Comparison of ENCODE assay signal across 10 mouse cellular contexts in genomic region chr19:37697335-37697636, GRCm38 (mm10). TPM values are rescaled to one million over a fixed set of nuclear protein-coding genes. Genes with fewer than 3 reads are reported as not detected.
A peak's percentile ranks its signal among the peaks of the same experiment; 100 is the strongest.
DNase-seq lines count a peak whose midpoint lies in the region; ATAC-seq and TF ChIP-seq lines count a peak whose summit lies in the region.
"Had no signal": no experiment of that assay in that cellular context is flagged by ENCODE, and none has a peak within 500 bp of the region (broad histone marks: within the 10 kb centered on the region; RNA-seq: fewer than 3 reads in every experiment).

No protein-coding gene starts in this region.

- under 1% methylated on average over 18 of the region's 18 CpGs for WGBS in kidney, embryonic 14.5 days
- under 1% methylated on average over 18 of the region's 18 CpGs for WGBS in embryonic facial prominence, embryonic 13.5 days
- under 1% methylated on average over 18 of the region's 18 CpGs for WGBS in intestine, embryonic 16.5 days
- WGBS in midbrain, postnatal 0 days = under 1% methylated on average over 15 of the region's 18 CpGs

- H3K9ac ChIP-seq in kidney, embryonic 14.5 days (ENCODE audit: low read depth, low read length) = no peak overlapping the region
- no peak overlapping the region for H3K9ac ChIP-seq in embryonic facial prominence, embryonic 13.5 days
- no peak overlapping the region for H3K9ac ChIP-seq in intestine, embryonic 16.5 days (ENCODE audit: low read depth, low read length)
- H3K9ac ChIP-seq in midbrain, postnatal 0 days (replicated peaks; ENCODE audit: low read length, poor library complexity, severe bottlenecking) = no peak overlapping the region

- H3K27ac ChIP-seq in kidney, embryonic 14.5 days (ENCODE audit: low read depth, low read length) = no peak overlapping the region
- no peak overlapping the region for H3K27ac ChIP-seq in embryonic facial prominence, embryonic 13.5 days
- no peak overlapping the region for H3K27ac ChIP-seq in intestine, embryonic 16.5 days (ENCODE audit: low read length)
- H3K27ac ChIP-seq in midbrain, postnatal 0 days (ENCODE audit: low read depth, low read length) = no peak overlapping the region

- H3K4me3 ChIP-seq in kidney, embryonic 14.5 days (ENCODE audit: low read length) = peak overlapping the region; percentile 39
- peak overlapping the region; percentile 41 for H3K4me3 ChIP-seq in embryonic facial prominence, embryonic 13.5 days
- peak overlapping the region; percentile 38 for H3K4me3 ChIP-seq in intestine, embryonic 16.5 days (ENCODE audit: low read length)
- H3K4me3 ChIP-seq in midbrain, postnatal 0 days (ENCODE audit: low read depth, low read length) = peak overlapping the region; percentile 34

- DNase-seq in kidney, adult 9 months = no peak
- no peak for DNase-seq in midbrain, postnatal 0 days (ENCODE audit: low spot score)
- no peak for DNase-seq in urinary bladder, postnatal 4 days (ENCODE audit: low spot score in 2 of 2)
- no peak for DNase-seq in left cerebral cortex, adult 9 months (ENCODE audit: low spot score in 2 of 2)
- DNase-seq in urinary bladder, postnatal 10 days (ENCODE audit: low spot score) = no peak

- no peaks in the 10 kb centered on the region for H3K36me3 ChIP-seq in kidney, embryonic 14.5 days (ENCODE audit: control insufficient read depth, insufficient read depth, low read length)
- H3K36me3 ChIP-seq in embryonic facial prominence, embryonic 13.5 days = no peaks in the 10 kb centered on the region
- H3K36me3 ChIP-seq in intestine, embryonic 16.5 days (ENCODE audit: control insufficient read depth, insufficient read depth, low read length) = no peaks in the 10 kb centered on the region
- H3K36me3 ChIP-seq in midbrain, postnatal 0 days (ENCODE audit: insufficient read depth, low read length) = no peaks in the 10 kb centered on the region

- peak overlapping the region; percentile 56 for H3K4me2 ChIP-seq in kidney, embryonic 14.5 days (replicated peaks; ENCODE audit: low read depth, low read length)
- H3K4me2 ChIP-seq in embryonic facial prominence, embryonic 13.5 days = peak overlapping the region; percentile 67
- peak overlapping the region; percentile 63 for H3K4me2 ChIP-seq in intestine, embryonic 16.5 days (ENCODE audit: low read depth, low read length)
- H3K4me2 ChIP-seq in midbrain, postnatal 0 days (ENCODE audit: low read depth, low read length, poor library complexity, severe bottlenecking) = peak overlapping the region; percentile 67

- peaks cover 32% of the 10 kb centered on the region for H3K4me1 ChIP-seq in kidney, embryonic 14.5 days (ENCODE audit: control insufficient read depth, insufficient read depth, low read length)
- H3K4me1 ChIP-seq in embryonic facial prominence, embryonic 13.5 days = peaks cover 47% of the 10 kb centered on the region
- H3K4me1 ChIP-seq in intestine, embryonic 16.5 days (ENCODE audit: control insufficient read depth, insufficient read depth, low read length) = peaks cover 18% of the 10 kb centered on the region
- H3K4me1 ChIP-seq in midbrain, postnatal 0 days (ENCODE audit: insufficient read depth, low read length) = peaks cover 11% of the 10 kb centered on the region; the same call in 1 of the 2 replicates

- peaks cover 100% of the 10 kb centered on the region for H3K27me3 ChIP-seq in kidney, embryonic 14.5 days (ENCODE audit: control insufficient read depth, insufficient read depth, low read length)
- H3K27me3 ChIP-seq in embryonic facial prominence, embryonic 13.5 days = peaks cover 98% of the 10 kb centered on the region
- H3K27me3 ChIP-seq in intestine, embryonic 16.5 days (replicated peaks; ENCODE audit: control insufficient read depth, insufficient read depth, low read length) = peaks cover 92% of the 10 kb centered on the region
- peaks cover 94% of the 10 kb centered on the region for H3K27me3 ChIP-seq in midbrain, postnatal 0 days (ENCODE audit: insufficient read depth, low read length)
- H3K27me3 ChIP-seq: CH12.LX had no signal

- H3K9me3 ChIP-seq in kidney, embryonic 14.5 days (ENCODE audit: control insufficient read depth, low read length) = no peaks in the 10 kb centered on the region
- H3K9me3 ChIP-seq in embryonic facial prominence, embryonic 13.5 days = no peaks in the 10 kb centered on the region
- no peaks in the 10 kb centered on the region for H3K9me3 ChIP-seq in intestine, embryonic 16.5 days (ENCODE audit: control insufficient read depth, low read length)
- no peaks in the 10 kb centered on the region for H3K9me3 ChIP-seq in midbrain, postnatal 0 days (ENCODE audit: low read length)

- TF ChIP-seq CTCF in midbrain, postnatal 0 days (IDR thresholded peaks at IDR 0.05) = no peak

- no peak for ATAC-seq in kidney, embryonic 14.5 days (ENCODE audit: low FRiP score, low TSS enrichment)
- ATAC-seq in embryonic facial prominence, embryonic 13.5 days (ENCODE audit: insufficient number of reproducible peaks, insufficient read depth, low FRiP score, low TSS enrichment, low read depth) = no peak
- no peak for ATAC-seq in intestine, embryonic 16.5 days
- ATAC-seq in midbrain, postnatal 0 days (ENCODE audit: low FRiP score) = no peak

RNA-seq across cellular contexts. Expression of gene Cyp26a1, which starts 0.3 kb away (rescaled TPM):
- polyA plus RNA-seq in kidney, embryonic 14.5 days (2014; fragmentation: Nextera tagmentation; extraction: Ambion mirVana) = 2.3 and 3.5 TPM in 2 replicates
- polyA plus RNA-seq in embryonic facial prominence, embryonic 13.5 days (2015; fragmentation: Nextera tagmentation; extraction: Ambion mirVana) = 2.8 TPM in 2 replicates
- 0.45 and 0.82 TPM in 2 replicates for polyA plus RNA-seq in intestine, embryonic 16.5 days (2015; fragmentation: Nextera tagmentation; extraction: Ambion mirVana)
- total RNA-seq in midbrain, postnatal 0 days (2014; rRNA removed) = not detected in 2 replicates
- 0.09 and 0.11 TPM in 2 replicates for polyA plus RNA-seq in midbrain, postnatal 0 days (2015; fragmentation: Nextera tagmentation; extraction: Ambion mirVana)

RNA-seq across cellular contexts. Expression of gene Cyp26c1, which starts 11.9 kb away (rescaled TPM):
- polyA plus RNA-seq in kidney, embryonic 14.5 days (2014; fragmentation: Nextera tagmentation; extraction: Ambion mirVana) = not detected in 2 replicates
- polyA plus RNA-seq in embryonic facial prominence, embryonic 13.5 days (2015; fragmentation: Nextera tagmentation; extraction: Ambion mirVana) = 0.31 TPM in 1 of 2 replicates, not detected in the other
- not detected in 2 replicates for polyA plus RNA-seq in intestine, embryonic 16.5 days (2015; fragmentation: Nextera tagmentation; extraction: Ambion mirVana)
- total RNA-seq in midbrain, postnatal 0 days (2014; rRNA removed) = not detected in 2 replicates
- polyA plus RNA-seq in midbrain, postnatal 0 days (2015; fragmentation: Nextera tagmentation; extraction: Ambion mirVana) = not detected in 2 replicates
- total RNA-seq: CH12.LX had no signal
- polyA plus RNA-seq: brain, embryonic 14.5 days had no signal
